Mouse (Mus musculus) kidney, postnatal 14 days (tissue): ENCODE measurements around the gene Yaf2.

Source experiments
- DNase-seq: peaks from one replicate; pipeline ENCODE4 v3.0.0; 2022; ENCODE audit warnings: mixed read lengths

Gene Yaf2

GRCm38 (mm10) chr15:93284326-93284725 is 52.4 kb downstream of the Yaf2 start:
- DNase-seq = no peak

DNA sequence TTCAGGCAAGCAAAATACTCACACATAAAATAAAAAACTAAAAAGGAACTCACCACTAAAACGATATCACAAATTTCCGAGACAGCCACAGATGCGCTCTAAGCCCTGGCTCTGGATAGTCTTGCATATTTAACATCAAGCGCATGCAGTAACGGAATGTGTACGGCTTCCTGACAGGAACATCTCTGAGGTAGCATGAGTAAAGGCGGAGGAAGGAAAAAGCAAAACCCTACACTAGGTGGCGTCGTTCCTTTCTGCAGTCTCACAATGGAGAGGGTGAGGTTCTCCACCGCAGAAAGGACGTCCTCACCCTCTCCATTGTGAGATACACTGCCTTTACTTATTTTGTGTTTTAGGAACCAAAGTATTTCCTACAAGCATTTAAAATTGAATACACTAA is 53.4 kb downstream of the Yaf2 start:
- no peak for DNase-seq

DNA sequence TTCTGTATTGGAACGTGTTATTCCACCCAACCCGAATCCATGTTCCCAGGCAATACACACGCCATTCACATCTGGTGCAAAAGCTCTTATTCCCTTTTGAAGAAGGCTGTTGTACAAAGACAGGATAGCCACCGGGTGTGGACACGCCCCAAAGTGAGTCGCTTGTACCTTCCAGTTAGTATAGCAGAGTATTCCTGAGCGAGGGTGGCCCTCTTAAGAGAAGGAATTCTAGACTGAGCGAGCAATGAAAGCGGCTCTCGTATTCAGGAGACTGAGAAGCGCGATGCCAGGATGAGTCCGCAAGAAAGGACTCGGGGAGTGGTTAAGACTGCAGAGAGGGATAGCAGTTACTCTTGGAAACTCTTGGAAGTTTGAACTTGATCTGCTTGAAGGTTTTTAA is 60.5 kb downstream of the Yaf2 start:
- DNase-seq = peak; percentile 32

GRCm38 (mm10) chr15:93275623-93276022 is 61.1 kb downstream of the Yaf2 start:
- DNase-seq = no peak

- peak; percentile 100 for DNase-seq
Observed at GRCm38 (mm10) chr15:93274679-93275583, 61.8 kb downstream of the Yaf2 start, which contains the start of gene Gxylt1. Gxylt1 (minus strand) TSS chr15:93275179.

- no peak for DNase-seq
Observed at GRCm38 (mm10) chr15:93273788-93274678, 62.7 kb downstream of the Yaf2 start.

- DNase-seq = no peak
Observed at GRCm38 (mm10) chr15:93272948-93273347, 63.8 kb downstream of the Yaf2 start.

GRCm38 (mm10) chr15:93270289-93270855 is 66.4 kb downstream of the Yaf2 start:
- no peak for DNase-seq

DNA sequence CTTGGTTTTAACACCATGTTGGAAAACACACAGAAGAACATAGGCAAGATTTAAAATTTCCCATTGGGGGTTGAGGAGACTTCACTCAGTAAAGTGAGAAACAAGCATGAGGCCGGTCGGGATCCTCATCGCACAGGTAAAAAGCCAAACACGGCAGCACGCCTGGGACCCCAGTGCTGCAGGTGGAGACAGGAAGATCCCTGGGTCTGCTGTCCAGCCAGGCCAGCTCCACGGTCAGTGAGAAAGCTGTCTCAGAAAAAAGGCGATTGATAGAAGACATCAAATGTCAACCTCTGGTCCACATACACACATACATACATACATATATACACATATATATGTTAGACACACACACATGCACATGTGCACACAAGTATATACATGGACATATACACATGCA is 67.2 kb downstream of the Yaf2 start:
- DNase-seq = no peak

- no peak for DNase-seq
Observed at GRCm38 (mm10) chr15:93268001-93268400, 68.7 kb downstream of the Yaf2 start.

GRCm38 (mm10) chr15:93267479-93267878 is 69.3 kb downstream of the Yaf2 start:
- no peak for DNase-seq

DNA sequence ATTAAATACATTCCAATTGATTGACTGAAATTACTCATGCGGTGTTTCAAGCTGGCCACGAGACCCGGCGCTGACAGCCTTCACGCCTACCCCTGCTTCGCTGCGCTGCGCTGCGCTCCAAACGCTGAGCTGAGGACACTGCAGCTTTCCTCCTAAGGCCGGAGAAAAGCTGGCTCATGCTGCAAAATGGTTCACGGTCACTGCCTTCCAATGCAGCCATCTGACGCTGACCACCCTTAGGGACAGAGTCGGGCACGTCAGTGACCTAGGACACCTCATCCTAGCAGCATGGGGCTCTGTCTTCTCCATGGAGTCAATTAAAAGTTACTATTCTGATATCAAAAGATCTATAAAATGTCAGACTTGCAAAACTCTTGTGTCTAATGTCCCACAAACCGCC is 70.4 kb downstream of the Yaf2 start:
- no peak for DNase-seq

GRCm38 (mm10) chr15:93265728-93266127 is 71.0 kb downstream of the Yaf2 start:
- DNase-seq = peak; percentile 78

DNA sequence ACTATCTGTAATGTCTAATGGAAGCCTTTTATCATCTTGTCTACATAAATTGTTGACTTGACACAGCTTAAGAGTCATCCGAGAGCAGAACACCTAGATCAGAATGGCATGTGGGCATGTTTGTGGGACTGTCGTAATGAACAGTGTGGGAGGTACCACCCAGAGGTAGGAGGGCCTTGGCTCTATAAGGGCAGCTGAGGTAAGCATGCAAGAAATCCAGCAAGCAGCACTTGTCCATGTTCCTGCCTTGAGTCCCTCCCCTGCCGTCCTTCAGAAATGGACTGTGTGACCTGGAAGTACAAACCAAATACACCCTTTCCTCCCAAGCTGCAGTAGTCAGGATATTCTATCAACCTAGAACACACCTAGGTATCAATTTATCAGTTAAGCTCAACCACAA is 71.5 kb downstream of the Yaf2 start:
- DNase-seq = no peak

DNA sequence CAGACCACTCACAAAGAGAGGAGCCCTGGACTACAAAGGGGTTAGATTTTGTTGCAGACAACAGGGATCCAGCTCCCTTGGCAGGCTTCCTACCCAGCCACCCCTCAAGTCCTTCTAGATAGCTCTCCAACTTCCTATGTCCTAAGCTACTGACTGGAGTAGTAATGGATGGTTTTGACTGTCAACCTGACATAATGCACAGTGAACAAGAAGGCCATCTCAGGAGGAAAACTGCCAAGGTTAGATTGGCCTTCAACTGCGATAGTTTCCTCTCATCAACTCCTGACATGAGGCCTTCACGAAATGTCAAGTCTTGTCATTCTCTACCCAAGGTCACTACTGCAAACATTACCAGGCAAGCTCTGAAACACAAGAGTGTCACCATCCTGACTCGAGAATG is 72.5 kb downstream of the Yaf2 start:
- no peak for DNase-seq

- no peak for DNase-seq
Observed at GRCm38 (mm10) chr15:93263566-93263965, 73.2 kb downstream of the Yaf2 start.

- no peak for DNase-seq
Observed at GRCm38 (mm10) chr15:93262818-93263217, 73.9 kb downstream of the Yaf2 start.

- no peak for DNase-seq
Observed at GRCm38 (mm10) chr15:93262274-93262673, 74.5 kb downstream of the Yaf2 start.

- no peak for DNase-seq
Observed at GRCm38 (mm10) chr15:93259933-93260332, 76.8 kb downstream of the Yaf2 start.

DNA sequence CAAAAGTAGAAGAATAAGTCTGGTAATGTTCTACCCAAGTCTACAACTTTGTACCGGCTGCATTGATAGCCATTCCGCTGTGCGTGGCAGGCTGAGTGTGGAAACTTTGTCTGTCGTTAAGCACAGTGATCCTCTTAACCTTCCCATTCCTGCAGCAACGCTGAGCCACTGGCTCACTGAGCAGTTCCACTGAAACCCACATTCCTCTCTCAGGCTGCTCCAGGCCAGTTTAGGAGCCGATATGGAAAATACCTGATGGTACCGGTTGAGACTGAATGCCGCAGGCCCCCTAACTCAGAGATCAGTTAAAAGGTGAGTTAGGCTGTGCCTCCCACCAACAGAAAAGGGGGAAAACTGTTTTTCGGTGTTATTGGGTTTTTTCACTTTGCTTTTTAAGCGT is 81.4 kb downstream of the Yaf2 start:
- peak; percentile 23 for DNase-seq

GRCm38 (mm10) chr15:93253172-93253571 is 83.6 kb downstream of the Yaf2 start:
- DNase-seq = no peak

GRCm38 (mm10) chr15:93252396-93252795 is 84.3 kb downstream of the Yaf2 start:
- no peak for DNase-seq

- peak; percentile 39 for DNase-seq
Observed at GRCm38 (mm10) chr15:93251553-93252250, 85.0 kb downstream of the Yaf2 start.
